Mouse (Mus musculus): ENCODE data around the gene Patl1. TPM values are rescaled to one million over a fixed set of nuclear protein-coding genes. Genes with fewer than 3 reads are reported as not detected.
A peak's percentile ranks its signal among the peaks of the same experiment; 100 is the strongest.
"Not testable (repeated sequence)": the region's sequence is repeated elsewhere in the genome, so short reads cannot be mapped to it uniquely, and the experiment has no call there.

Patl1 gene
- total and polyA plus RNA-seq, 3 experiments = 8.5 to 40.8 (median 12.0) TPM

GRCm38 (mm10) chr19:11980471-11980870 lies 68.3 kb downstream of the Patl1 start:
- TF ChIP-seq ZKSCAN1 (IDR thresholded peaks at IDR 0.05; ENCODE audit: borderline replicate concordance, low read depth, low read length) = no peak
- TF ChIP-seq MEF2A (IDR thresholded peaks at IDR 0.05; ENCODE audit: borderline replicate concordance, low read depth, low read length) = no peak
- no peak for TF ChIP-seq USF1 (IDR thresholded peaks at IDR 0.05; ENCODE audit: low read depth, low read length)
- no peak for TF ChIP-seq TCF12 (IDR thresholded peaks at IDR 0.05; ENCODE audit: low read depth, low read length)
- no peak for TF ChIP-seq POLR2AphosphoS2 (IDR thresholded peaks at IDR 0.05; ENCODE audit: low read depth, low read length)
- TF ChIP-seq GABPA (IDR thresholded peaks at IDR 0.05; ENCODE audit: insufficient replicate concordance, low read depth, low read length) = no peak
- no peak for TF ChIP-seq RCOR1 (conservative IDR thresholded peaks at IDR 0.05; ENCODE audit: low read depth, low read length)
- TF ChIP-seq IRF4 (IDR thresholded peaks at IDR 0.05; ENCODE audit: low read depth, low read length) = no peak
- TF ChIP-seq NRF1 (IDR thresholded peaks at IDR 0.05; ENCODE audit: low read depth, low read length) = no peak
- no peak for TF ChIP-seq MAFK (IDR thresholded peaks at IDR 0.05; ENCODE audit: insufficient replicate concordance, low read length)
- TF ChIP-seq CHD2 (IDR thresholded peaks at IDR 0.05; ENCODE audit: low read length) = no peak
- TF ChIP-seq ETS1 (conservative IDR thresholded peaks at IDR 0.05; ENCODE audit: low read depth, low read length) = no peak
- no peak for TF ChIP-seq HCFC1 (IDR thresholded peaks at IDR 0.05; ENCODE audit: low read depth, low read length)
- TF ChIP-seq UBTF (IDR thresholded peaks at IDR 0.05; ENCODE audit: low read depth, low read length) = no peak
- TF ChIP-seq E2F4 (IDR thresholded peaks at IDR 0.05; ENCODE audit: insufficient replicate concordance, low read depth, low read length) = no peak
- TF ChIP-seq MYC (IDR thresholded peaks at IDR 0.05; ENCODE audit: low read depth, low read length) = no peak
- TF ChIP-seq SMC3 (IDR thresholded peaks at IDR 0.05; ENCODE audit: low read depth, low read length) = no peak
- no peak for TF ChIP-seq KAT2A (IDR thresholded peaks at IDR 0.05; ENCODE audit: insufficient replicate concordance, low read length)
- no peak for TF ChIP-seq JUN (IDR thresholded peaks at IDR 0.05; ENCODE audit: insufficient read depth, low read depth, low read length)
- TF ChIP-seq MXI1 (IDR thresholded peaks at IDR 0.05; ENCODE audit: low read depth, low read length) = no peak
- no peaks in the 10 kb centered on the region for H3K27me3 ChIP-seq (replicated peaks)
- H3K9ac ChIP-seq (ENCODE audit: insufficient read depth, low read depth) = no peak overlapping the region
- no peak overlapping the region for H3K27ac ChIP-seq (ENCODE audit: insufficient read depth, low read depth)
- in situ Hi-C loops (cut with MboI; ENCODE audit: low pct_ligation_motif_present, low pct_unique_long_range_greater_than_20kb, low sequenced_read_pairs) = no loop called here
- no peak overlapping the region for H3K4me2 ChIP-seq (ENCODE audit: insufficient read depth, low read depth, poor library complexity, severe bottlenecking)
- 0 out of 2 replicates have a peak, but pooled peaks cover 3% of the 10 kb centered on the region for H3K79me2 ChIP-seq (replicated peaks; ENCODE audit: control insufficient read depth, extremely low read depth, insufficient read depth, poor library complexity, severe bottlenecking)
- no peak overlapping the region for H3K4me3 ChIP-seq (replicated peaks in 1 of 3; ENCODE audit: low read depth in 2 of 3, low read length in 2 of 3, poor library complexity in 1 of 3)
- no peak for DNase-seq (ENCODE audit: extremely low read depth)
- no peaks in the 10 kb centered on the region for H3K4me1 ChIP-seq (ENCODE audit: control insufficient read depth in 1 of 2, insufficient read depth in 2 of 2)
- no peaks in the 10 kb centered on the region for H3K9me3 ChIP-seq (replicated peaks; ENCODE audit: low read length)
- H3K36me3 ChIP-seq (replicated peaks in 1 of 2; ENCODE audit: control insufficient read depth in 1 of 2, insufficient read depth in 1 of 2, low read length in 1 of 2) = peaks cover 71 to 94% of the 10 kb centered on the region in 2 experiments
- dilution Hi-C loops (cut with MboI; ENCODE audit: extremely low pct_ligation_motif_present, extremely low pct_unique_long_range_greater_than_20kb, low sequenced_read_pairs) = no loop called here

- Histone ChIP-seq H3K4me1 (ENCODE audit: control insufficient read depth in 1 of 2, insufficient read depth in 2 of 2) (peaks cover 0 to 13% of the 10 kb centered on the region in 2 experiments; a peak in 1 of 4 replicates), H3K36me3 (replicated peaks in 1 of 2; ENCODE audit: control insufficient read depth in 1 of 2, insufficient read depth in 1 of 2, low read length in 1 of 2) (peaks cover 54 to 82% of the 10 kb centered on the region in 2 experiments)
- H3K4me2 ChIP-seq (ENCODE audit: insufficient read depth, low read depth, poor library complexity, severe bottlenecking); H3K27ac ChIP-seq (ENCODE audit: insufficient read depth, low read depth); dilution Hi-C loops (cut with MboI; ENCODE audit: extremely low pct_ligation_motif_present, extremely low pct_unique_long_range_greater_than_20kb, low sequenced_read_pairs); H3K4me3 ChIP-seq (replicated peaks in 1 of 3; ENCODE audit: low read depth in 2 of 3, low read length in 2 of 3, poor library complexity in 1 of 3); H3K27me3 ChIP-seq (replicated peaks); H3K9ac ChIP-seq (ENCODE audit: insufficient read depth, low read depth); DNase-seq (ENCODE audit: extremely low read depth); H3K79me2 ChIP-seq (replicated peaks; ENCODE audit: control insufficient read depth, extremely low read depth, insufficient read depth, poor library complexity, severe bottlenecking); in situ Hi-C loops (cut with MboI; ENCODE audit: low pct_ligation_motif_present, low pct_unique_long_range_greater_than_20kb, low sequenced_read_pairs); H3K9me3 ChIP-seq (replicated peaks; ENCODE audit: low read length): not testable (repeated sequence)
- peak; percentile 90 for TF ChIP-seq TBP (conservative IDR thresholded peaks at IDR 0.05; ENCODE audit: low read depth, low read length)
These were observed 72.4 kb downstream of the Patl1 start for GRCm38 (mm10) chr19:11984614-11985013.

All from CH12.LX (cell line).